Mouse (Mus musculus): ENCODE data around the gene Plekho2. TPM values are rescaled to one million over a fixed set of nuclear protein-coding genes. Genes with fewer than 3 reads are reported as not detected.
A peak's percentile ranks its signal among the peaks of the same experiment; 100 is the strongest.

Gene Plekho2
- 10 to 100 TPM; 52.6 to 84.0 (median 64.7) TPM for total RNA-seq (2022)

DNA sequence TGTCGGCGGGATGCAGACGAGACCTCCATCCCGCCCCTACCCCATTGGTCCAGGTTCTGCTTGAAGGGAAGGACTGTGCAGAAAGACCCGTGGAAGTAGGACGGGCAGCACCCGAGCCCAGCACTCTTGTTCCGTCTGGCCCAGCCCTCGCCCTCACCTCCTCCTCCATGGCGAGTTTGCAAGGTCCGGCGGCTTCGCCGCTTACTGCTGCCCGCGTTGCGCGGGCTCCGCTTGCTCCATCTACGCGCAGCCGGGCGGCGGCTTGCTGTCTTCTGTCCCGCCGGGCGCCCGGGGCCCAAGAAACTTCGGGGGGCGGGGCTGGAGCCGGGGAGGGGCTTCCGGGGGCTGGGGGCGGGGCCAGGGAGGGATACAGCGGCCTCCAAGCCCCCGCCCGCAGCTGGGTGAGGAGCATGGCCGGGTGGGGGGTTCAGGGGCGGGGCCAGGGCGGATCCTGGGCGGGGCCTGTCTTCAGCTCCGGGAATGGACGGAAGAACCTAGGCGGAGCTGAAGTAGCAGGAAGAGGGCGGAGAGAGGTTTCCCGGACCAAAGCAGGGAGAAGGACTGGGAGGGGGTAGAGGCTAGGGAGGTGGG, at the start of gene Plekho2:
Gene Plekho2 (minus strand): TSS at position 260 of the 591 bp plus-strand sequence.
- peak; percentile 92 for DNase-seq

DNA sequence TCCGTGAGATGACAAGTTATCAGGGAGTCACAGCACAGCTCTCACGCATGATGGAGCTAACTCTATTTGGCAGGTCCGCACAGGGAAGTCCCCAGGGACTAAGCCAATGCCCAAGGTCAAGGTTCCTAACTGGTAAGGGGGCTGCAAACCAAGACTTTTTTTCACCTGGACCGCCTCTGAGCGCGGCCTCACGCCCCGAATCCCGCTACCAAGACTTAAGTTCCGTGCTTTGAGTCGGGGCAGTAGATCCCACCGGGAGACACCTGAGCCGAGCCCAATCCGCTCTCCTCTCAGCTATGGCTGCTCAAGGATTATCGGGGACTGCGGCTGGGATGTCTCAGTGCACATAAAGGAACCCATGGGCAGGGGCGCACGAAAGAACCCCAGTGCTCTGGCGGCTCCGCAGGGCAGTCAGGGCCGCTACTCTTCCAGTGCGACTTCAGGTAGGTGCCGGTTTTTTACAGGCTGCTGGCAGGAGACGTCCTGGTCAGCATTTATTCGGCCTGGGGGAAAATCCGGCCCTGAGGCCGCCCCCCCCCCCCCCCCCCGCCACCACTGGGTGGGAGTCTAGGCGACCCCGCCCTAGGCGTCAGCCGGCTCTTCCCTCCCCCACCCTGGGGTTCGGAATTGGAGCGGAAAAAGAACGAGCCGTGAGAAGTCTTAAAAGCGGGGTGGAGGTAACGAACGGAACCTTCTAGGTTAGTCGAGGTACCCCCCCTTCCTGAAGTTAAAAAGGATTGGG, 49.4 kb upstream of the Plekho2 start, which contains the start of gene Rbpms2:
Gene Rbpms2 (plus strand): TSS at position 624 of the 742 bp plus-strand sequence.
- DNase-seq = no peak

DNA sequence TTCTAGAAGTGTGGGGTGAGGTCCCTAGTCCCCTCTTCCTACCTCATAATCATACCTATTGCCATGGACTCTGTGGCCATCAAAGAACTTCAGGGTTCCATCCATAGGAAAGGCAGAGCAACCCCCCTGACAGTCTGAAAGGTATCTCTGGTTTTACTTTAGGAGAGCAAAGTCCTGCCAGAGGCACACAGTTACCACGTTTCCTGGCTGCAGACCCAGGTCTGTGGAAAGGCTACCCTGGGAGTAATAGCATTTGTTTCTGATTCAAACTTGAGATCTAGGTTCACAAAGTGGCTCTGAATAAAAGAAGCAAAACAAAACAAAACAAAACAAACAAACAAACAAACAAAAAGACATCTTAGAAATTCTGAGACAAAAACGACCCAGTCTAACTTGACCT, 44.4 kb upstream of the Plekho2 start:
- no peak for DNase-seq

DNA sequence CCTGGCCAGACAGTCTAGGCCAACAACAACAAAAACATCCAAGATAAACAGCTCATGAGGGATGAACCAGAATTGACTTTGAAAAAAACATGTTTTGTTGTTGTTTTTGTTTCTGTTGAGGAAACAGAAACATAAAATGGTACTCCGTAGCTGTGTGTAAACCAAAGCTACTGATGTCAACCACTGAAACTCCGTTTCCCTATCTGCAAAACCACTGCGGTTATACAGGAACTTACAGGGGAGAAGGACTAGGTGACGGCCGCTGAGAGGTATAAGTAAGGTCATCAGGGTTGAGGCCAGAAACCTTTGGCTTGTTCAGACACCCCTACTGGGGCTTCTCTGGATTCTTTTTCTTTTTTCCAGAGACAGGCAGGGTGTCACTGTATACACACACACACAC, 43.0 kb upstream of the Plekho2 start:
- DNase-seq = no peak

DNA sequence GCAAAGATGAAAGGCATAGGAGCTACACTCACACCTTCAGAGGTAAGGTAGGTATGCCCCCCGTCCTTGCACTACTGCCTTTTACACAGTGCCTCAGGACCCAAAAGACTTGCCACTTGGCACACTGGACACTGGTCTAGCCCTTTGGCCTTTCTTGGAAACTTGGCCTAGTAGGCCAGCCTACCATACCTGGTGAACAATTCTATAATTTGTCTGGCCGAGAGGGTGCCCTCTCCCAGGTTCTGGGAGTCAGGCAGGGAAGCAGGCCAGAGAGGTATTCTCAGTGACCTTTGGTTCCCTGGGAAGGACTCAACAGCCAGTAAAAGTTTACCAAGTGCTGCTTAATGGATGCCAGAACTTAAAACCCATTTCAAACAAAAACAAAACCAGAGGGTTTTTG, 41.8 kb upstream of the Plekho2 start:
- no peak for DNase-seq

DNA sequence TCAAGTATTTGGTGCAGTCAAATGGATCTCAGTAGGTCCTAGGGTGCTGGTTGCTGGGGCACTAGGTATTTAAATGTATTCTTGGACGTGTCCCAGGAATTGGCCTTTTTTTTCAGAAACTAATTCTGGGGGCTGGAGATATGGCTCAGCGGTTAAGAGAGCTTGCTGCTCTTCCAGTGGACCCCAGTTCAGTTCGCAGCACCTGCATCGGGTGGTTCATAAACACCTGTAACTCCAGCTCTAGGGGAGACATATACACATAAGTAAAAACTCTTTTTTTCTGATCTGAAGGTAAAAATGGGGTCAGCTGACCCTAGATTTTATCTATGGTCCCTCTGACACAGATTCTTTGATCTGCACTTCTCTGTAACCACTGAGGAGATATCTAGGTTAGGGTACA, 41.4 kb upstream of the Plekho2 start:
- DNase-seq = no peak

DNA sequence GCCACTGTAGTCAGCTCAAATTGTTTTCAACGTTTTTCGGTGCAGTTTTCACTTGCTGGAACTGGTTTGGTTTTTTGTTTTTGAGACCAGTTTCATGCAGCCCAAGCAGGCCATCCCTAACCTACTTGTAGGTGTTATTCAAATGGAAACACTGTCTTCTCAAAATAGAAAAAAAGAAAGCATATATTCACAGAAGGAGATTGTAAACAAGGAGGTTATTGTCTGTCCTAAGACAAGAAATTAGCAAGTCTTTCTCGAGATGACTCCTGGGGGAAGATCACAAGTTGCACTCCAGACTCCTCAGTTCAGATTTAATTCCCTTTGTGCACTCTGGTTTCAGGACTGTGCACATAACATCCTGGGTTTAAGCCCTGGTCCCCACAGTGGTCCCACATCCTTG, 39.5 kb upstream of the Plekho2 start:
- DNase-seq = no peak

DNA sequence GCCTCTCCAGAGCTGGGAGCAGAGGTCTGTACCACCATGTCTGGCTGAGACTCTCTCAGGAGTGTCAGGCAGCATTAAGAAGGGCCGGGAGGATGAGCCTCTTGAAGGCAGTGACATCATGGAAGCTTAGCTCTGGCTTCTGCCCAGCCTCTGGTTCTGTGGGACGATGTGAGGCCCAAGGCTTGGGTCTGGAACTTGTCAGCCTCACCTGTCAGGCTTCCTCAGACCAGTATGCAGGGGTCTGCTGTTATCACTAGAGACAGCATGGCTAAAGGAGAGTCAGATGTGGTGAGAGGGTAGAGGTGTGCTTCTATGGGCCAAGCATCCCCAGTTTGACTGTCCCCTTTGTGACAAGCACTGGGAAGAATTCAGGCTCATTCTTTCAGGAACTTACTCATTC, 33.3 kb upstream of the Plekho2 start:
- DNase-seq = no peak

DNA sequence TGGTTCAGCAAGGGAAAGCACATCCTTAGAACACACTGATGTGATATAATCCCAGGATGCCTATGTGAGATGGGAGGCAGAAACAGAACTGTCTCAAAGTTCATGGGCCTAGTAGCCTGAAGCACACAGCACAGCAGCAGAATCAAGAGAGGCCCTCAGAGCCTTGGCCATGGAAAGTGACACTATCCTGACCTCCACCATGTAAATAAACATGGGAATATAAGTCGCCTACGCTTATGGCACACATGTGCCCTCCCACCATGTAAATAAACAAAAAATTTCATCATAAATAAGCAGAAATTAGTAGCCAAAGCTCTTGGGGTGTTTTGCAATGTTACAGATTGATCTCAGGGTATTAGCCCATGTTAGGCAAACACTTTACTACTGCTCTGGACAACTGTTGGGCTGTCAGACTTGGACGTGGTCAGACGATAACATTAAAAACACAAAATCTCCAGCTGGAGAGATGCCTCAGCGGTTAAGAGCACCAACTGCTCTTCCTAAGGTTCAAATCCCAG, 32.2 kb upstream of the Plekho2 start:
- DNase-seq = no peak

DNA sequence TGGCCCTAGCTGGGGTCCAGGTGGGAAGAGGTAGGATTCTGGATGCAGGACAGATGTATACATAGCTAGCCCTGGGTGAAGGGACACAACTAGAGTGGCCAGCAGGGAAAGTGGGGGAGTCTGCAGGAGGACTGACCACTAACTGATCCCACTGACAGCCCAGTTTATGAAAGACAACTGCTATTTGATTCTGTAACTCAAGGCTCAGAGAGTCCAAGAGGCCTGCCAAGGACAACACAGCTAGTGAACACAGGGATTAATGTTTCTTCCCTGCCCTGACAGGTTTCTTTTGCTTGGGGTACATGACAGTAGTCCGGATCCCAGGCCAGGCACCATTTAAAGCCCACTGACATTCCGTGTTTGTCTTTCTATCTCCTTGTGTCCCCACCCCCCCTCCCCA, 27.3 kb upstream of the Plekho2 start:
- DNase-seq = no peak

DNA sequence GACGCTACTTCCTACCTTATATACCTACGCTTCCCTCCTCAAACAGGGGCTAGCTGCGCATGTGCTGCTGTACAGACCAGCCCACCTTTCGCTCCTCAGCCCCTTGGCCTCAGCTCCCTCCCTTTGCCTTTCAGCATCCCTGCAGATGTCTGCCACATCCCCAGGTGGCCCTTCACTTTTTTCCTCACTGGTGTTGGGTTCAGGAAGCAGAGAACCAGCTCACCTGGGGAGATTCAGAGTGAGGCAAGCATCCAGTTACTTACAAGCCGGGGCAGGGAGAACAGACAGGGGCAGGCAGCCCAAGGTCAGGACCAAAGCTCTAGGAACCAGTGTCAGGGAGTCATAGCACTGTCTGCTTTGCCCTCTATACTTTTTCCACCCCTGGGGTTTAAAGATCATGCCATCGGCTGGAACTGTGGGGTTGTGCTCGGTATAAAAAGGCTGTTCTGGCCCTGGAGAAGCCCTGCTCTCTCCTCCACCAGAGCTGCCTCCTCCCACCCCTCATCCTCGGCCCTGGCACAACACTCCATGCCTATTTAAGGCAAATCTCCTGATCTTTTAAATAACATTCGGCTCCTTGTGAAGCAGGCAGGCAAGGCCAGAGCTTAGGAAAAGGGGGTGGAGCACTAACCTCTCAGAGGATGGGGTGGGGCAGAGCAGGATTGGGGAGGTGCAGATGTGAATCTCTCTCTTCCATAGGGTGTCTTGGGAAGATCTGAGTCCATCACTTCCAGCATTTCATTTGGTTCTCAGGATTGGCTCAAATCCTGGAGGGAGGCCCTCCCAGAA, 26.7 kb upstream of the Plekho2 start:
- DNase-seq = peak; percentile 25

DNA sequence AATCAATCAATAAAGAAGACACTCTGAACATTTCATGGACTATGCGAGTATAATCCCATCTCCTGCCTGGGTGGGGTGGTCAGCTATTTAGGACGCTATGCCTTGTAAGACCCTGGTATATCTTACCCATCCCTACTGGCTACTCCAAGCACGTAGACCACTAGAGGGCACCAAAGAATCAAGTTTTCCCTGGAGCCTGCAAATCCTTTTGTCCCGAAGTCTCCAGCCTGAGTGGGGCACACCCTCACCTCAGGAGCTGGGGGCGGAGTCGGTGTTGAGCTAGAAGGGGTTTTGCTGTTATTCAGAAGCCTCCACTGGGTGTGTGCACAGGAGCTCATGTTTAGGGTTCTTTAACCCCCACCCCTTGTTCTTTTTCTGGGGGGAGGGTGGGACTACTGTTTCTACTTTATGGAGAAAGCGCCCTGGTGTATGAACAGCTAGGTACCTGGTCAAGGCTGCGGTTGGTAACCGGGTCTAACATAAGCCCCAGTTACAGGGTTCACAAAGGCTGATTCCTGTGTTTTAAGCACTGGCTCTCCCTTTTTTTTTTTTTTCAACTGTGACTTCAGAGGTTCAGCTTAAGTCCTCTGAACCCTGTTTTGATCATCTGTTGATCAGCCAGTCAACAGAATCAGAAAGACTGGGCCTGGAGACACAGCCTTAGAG, 25.8 kb upstream of the Plekho2 start:
- DNase-seq = peak; percentile 54

DNA sequence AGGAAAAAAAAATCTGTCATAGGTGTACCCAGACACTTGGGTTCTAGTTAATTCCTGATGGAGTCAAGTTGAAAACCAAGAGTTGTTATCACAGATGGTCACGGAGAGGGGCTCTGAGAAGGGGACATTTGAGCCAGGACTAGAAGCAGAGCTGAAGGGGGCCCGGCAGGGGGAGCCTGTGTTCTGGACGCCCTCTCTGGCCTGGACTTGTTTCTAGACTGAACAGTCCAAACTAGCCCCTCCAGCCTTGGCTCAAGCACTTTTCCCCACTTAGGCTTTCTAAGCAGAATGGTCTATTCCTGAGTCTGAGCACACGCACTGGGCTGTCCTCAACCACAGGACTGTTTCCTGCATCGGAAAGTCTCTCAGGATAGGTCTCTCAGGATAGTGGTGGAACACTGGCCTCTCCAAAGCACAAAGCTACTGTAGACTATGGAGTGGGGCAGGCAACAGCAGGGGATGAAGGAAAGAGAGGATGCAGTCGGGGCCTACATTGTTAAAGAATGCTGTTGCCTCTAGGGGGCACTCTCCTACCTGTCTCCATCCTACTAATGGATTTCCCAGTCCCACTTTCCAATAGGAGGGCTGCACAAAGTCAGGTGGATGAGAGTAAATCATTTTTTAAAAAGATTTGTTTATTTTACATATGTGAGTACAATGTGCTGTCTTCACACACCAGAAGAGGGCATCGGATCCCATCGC, 23.7 kb upstream of the Plekho2 start:
- no peak for DNase-seq

DNA sequence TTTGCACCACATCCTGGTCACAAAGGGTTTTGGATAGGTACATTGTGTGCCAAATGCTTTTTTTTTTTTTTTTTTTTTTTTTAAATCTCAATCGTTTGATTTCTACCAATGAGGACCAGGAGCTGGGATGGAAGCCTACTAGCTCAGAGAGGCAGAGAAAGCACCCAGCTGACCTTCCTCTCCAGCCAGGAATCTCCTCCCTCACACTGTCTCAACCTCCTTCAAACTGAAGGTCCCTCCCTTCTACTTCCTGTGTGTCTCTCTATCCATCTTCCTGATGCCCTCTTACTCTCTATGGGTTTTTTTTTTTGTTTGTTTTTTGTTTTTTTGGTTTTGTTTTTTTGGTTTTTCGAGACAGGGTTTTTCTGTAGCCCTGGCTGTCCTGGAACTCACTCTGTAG, 21.1 kb upstream of the Plekho2 start:
- no peak for DNase-seq

DNA sequence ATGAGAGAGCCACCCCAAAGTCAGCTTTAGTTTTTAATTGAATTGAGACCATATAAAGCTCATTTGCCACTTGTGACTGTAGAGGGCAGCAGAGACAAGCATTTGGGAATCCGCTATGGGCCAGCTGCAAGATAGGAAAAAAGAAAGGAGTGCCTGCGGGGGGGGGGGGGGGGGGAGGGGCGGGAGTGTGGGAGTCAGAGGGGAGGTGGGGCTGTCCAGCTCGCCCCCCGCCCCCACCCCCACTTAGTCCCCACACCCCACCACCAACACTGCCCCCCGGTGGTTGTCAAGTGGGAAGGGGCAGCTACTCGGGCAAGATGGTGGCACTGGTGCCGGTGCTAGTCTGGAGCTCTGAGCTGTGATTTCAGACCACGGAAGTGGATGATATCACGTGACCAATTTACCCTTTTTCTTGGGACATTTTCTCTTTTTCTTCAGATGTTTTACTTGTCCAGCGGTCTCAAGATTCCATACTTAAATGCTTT, 19.0 kb upstream of the Plekho2 start:
- peak; percentile 37 for DNase-seq

DNA sequence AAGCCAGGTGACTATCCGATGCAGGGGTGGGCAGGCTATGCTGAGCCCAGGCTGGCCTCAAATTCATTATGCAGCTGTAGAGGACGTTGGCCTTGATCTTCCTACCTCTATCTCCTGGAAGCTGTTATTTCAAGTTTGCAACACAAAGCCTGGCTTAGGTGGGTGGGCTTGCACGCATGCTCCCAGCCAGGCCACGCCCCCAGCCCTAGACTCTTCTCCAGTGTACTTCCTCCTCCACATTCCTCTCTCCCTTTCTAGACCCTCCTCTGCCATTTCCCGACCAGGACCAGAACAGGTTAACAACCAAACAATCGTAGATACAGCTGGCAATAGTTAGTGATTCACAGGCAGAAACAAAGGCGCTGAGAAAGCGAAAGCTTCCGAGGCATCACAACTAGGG, 13.8 kb upstream of the Plekho2 start:
- no peak for DNase-seq

DNA sequence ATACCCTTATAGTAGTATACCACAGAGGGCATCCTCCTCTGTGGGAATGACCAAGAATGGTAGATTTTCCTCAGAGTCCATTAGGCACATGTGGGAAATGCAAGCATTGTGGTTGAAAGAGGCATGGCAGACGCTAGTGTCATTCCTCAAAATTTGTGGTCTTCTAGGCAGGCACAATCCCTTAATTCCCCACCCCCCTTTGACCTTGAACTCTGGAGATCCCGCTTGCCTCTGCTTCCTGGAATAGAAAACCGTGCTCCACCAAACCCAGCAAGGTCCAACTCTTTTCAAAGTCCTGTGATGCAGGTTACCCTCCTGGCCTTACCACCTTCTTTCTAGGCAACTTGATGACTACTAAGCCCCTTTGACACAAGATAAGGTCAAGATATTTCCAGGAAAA, 12.9 kb upstream of the Plekho2 start:
- no peak for DNase-seq

DNA sequence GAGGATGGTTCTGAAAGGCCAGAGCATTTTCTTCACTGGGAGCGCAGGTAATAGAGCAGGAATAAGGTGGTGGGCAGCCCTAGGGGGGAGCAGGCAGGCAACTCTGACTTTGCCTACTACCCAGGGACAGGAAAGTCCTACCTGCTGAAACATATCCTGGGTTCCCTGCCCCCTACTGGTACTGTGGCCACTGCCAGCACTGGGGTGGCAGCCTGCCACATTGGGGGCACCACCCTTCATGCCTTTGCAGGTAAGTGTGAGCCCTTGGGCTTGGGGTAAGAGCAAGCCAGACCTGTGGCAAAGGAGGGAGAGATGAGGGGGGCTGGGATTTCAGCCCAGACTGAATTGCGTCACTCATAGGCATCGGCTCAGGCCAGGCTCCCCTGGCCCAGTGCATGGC, 9.3 kb upstream of the Plekho2 start:
- no peak for DNase-seq

DNA sequence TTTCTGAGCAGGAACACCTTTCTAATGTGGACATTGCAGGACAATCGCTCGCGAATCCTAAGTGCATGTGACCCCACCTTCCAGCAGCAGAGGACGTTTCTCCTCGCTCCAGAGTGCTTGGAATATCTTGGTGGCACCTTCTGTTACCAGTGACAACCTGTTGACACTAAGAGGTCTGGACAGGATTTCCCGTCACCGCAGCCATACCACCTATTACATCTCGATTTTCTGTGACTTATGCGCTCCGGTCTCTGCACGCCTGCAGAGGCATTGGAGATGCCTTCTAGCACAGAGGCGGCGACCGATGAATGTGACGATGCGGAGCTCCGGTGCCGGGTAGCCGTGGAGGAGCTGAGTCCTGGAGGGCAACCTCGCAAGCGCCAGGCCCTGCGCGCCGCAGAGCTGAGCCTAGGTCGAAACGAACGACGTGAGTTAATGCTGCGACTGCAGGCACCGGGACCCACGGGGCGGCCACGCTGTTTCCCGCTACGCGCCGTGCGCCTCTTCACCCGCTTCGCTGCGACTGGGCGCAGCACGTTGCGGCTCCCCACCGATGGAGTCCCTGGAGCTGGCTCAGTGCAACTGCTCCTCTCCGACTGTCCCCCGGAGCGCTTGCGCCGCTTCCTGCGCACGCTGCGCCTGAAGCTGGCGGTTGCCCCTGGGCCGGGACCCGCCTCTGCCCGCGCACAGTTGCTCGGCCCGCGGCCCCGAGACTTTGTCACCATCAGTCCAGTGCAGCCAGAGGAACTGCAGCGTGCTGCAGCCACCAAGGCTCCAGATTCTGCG, 7.9 kb upstream of the Plekho2 start:
- DNase-seq = no peak

DNA sequence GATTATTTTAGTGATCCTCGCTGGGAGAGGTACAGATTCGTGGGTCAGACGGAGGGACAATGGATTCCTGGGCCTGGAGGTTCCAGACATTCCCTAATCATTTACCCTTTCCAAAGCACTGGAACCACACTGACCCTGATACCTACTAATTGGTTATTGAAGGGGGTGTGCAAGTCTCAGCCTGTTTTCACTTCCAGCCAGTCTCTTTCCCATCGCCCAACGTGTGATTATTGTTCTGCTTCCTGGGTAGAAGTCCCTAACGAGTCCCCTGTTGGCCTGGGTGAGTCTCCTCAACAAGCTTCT, 7.4 kb upstream of the Plekho2 start:
- no peak for DNase-seq

All from adrenal gland, adult 8-10 months (tissue).